8 mouse cellular contexts compared by ENCODE assay signal in the genomic region with DNA sequence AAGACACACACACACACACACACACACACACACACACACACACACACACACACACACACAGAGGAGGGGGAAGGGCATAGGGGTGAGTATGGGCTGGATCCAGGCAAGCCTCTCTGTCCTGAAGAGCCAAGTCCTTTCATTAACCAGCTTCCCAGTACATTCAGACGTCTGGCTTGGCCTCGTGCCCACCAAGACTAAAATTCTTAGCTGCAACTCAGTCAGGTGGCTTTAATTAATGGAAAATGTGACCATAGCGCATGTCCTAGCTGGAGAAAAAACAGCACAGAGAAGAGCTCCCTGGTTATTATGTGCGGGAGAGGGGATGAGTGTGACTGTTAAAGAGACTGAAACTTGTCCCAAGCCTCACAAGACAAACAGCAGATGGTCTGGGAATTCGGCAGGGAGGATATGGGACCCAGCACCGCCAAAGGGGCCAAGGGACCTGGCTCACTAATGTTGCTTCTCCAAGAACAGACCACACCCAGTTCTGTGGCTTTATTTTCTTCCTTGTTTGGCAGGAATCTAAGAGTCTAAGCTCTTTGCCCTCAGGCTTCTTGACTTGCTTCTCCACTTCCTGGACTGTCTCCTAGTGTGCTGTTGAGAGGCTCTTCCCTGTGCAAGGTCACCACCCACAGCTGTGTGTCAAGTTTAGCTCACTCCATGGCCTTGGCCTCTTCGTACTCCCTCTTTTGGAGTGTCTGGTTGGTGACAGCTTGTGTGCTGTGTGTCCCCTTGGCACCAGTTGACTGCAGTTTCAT. TPM values are rescaled to one million over a fixed set of nuclear protein-coding genes. Genes with fewer than 3 reads are reported as not detected.
DNase-seq lines count a peak whose midpoint lies in the region; ATAC-seq and TF ChIP-seq lines count a peak whose summit lies in the region.

No protein-coding gene starts in this region.

- no peaks in the 10 kb centered on the region for H3K36me3 ChIP-seq in embryonic facial prominence, embryonic 11.5 days (replicated peaks; ENCODE audit: control insufficient read depth, insufficient read depth, low read depth, low read length)
- no peaks in the 10 kb centered on the region for H3K36me3 ChIP-seq in heart, embryonic 13.5 days
- H3K36me3 ChIP-seq in kidney, postnatal 0 days (ENCODE audit: insufficient read depth, low read length) = no peaks in the 10 kb centered on the region
- no peaks in the 10 kb centered on the region for H3K36me3 ChIP-seq in megakaryocyte, embryonic 14.5 days (replicated peaks; ENCODE audit: low read length)

- no peak overlapping the region for H3K4me2 ChIP-seq in embryonic facial prominence, embryonic 11.5 days (ENCODE audit: low read depth, low read length)
- H3K4me2 ChIP-seq in heart, embryonic 13.5 days = no peak overlapping the region
- H3K4me2 ChIP-seq in kidney, postnatal 0 days (ENCODE audit: low read length) = 0 out of 2 replicates have a peak overlapping the region, but pooled peaks have one; percentile 1

- H3K9ac ChIP-seq in embryonic facial prominence, embryonic 11.5 days (replicated peaks; ENCODE audit: low read length) = no peak overlapping the region
- H3K9ac ChIP-seq in heart, embryonic 13.5 days = no peak overlapping the region
- no peak overlapping the region for H3K9ac ChIP-seq in kidney, postnatal 0 days (ENCODE audit: low read depth, low read length)

- H3K4me3 ChIP-seq in embryonic facial prominence, embryonic 11.5 days (ENCODE audit: low read depth, low read length) = no peak overlapping the region
- H3K4me3 ChIP-seq in heart, embryonic 13.5 days = no peak overlapping the region
- H3K4me3 ChIP-seq in kidney, postnatal 0 days (replicated peaks; ENCODE audit: low read depth, low read length) = no peak overlapping the region
- H3K4me3 ChIP-seq in megakaryocyte, embryonic 14.5 days (replicated peaks) = peak overlapping the region; percentile 34

- no peaks in the 10 kb centered on the region for H3K9me3 ChIP-seq in embryonic facial prominence, embryonic 11.5 days (replicated peaks; ENCODE audit: control insufficient read depth, low read length)
- no peaks in the 10 kb centered on the region for H3K9me3 ChIP-seq in heart, embryonic 13.5 days
- H3K9me3 ChIP-seq in kidney, postnatal 0 days (replicated peaks; ENCODE audit: low read length) = no peaks in the 10 kb centered on the region
- H3K9me3 ChIP-seq in megakaryocyte, embryonic 14.5 days = no peaks in the 10 kb centered on the region

- WGBS in embryonic facial prominence, embryonic 11.5 days = 40% methylated on average over 7 of the region's 7 CpGs
- 46% methylated on average over 7 of the region's 7 CpGs for WGBS in heart, embryonic 13.5 days
- WGBS in kidney, postnatal 0 days = 25% methylated on average over 7 of the region's 7 CpGs

- peak; percentile 75 for DNase-seq in retina, postnatal 1 day
- DNase-seq in retina, embryonic 14.5 days (ENCODE audit: low spot score) = no peak
- peak; percentile 74 for DNase-seq in embryonic facial prominence, embryonic 11.5 days (ENCODE audit: low spot score)
- peak; percentile 69 for DNase-seq in kidney, postnatal 0 days (ENCODE audit: low spot score)
- no peak for DNase-seq in thymus, postnatal 14 days

- ATAC-seq in embryonic facial prominence, embryonic 11.5 days (replicated peaks; ENCODE audit: insufficient number of reproducible peaks, low FRiP score, low TSS enrichment, low read depth) = peak; percentile 51
- ATAC-seq in heart, embryonic 13.5 days (ENCODE audit: extremely low read depth, insufficient number of reproducible peaks, low FRiP score, low TSS enrichment) = peak; percentile 21; the same call in 1 of the 2 replicates
- peak; percentile 91 for ATAC-seq in kidney, postnatal 0 days (replicated peaks; ENCODE audit: low FRiP score, low read depth)
- ATAC-seq in CD4-positive, CD25-positive, alpha-beta regulatory T cell, adult 4 months = no peak

- no peaks in the 10 kb centered on the region for H3K4me1 ChIP-seq in embryonic facial prominence, embryonic 11.5 days (ENCODE audit: control insufficient read depth, insufficient read depth, low read length)
- H3K4me1 ChIP-seq in heart, embryonic 13.5 days = peaks cover 39% of the 10 kb centered on the region
- peaks cover 23% of the 10 kb centered on the region for H3K4me1 ChIP-seq in kidney, postnatal 0 days (replicated peaks; ENCODE audit: insufficient read depth, low read length)
- peaks cover 30% of the 10 kb centered on the region for H3K4me1 ChIP-seq in megakaryocyte, embryonic 14.5 days

- TF ChIP-seq CTCF in kidney, postnatal 0 days (IDR thresholded peaks at IDR 0.05; ENCODE audit: low read depth) = no peak

- H3K27me3 ChIP-seq in embryonic facial prominence, embryonic 11.5 days (ENCODE audit: control insufficient read depth, insufficient read depth, low read length) = no peaks in the 10 kb centered on the region
- no peaks in the 10 kb centered on the region; the same call in none of the 2 replicates for H3K27me3 ChIP-seq in heart, embryonic 13.5 days (replicated peaks)
- no peaks in the 10 kb centered on the region for H3K27me3 ChIP-seq in kidney, postnatal 0 days (ENCODE audit: insufficient read depth, low read length)
- H3K27me3 ChIP-seq in megakaryocyte, embryonic 14.5 days (replicated peaks) = peaks cover 51% of the 10 kb centered on the region

- H3K27ac ChIP-seq in embryonic facial prominence, embryonic 11.5 days (replicated peaks; ENCODE audit: low read depth, low read length) = no peak overlapping the region
- H3K27ac ChIP-seq in heart, embryonic 13.5 days (replicated peaks) = peak overlapping the region; percentile 46
- peak overlapping the region; percentile 75 for H3K27ac ChIP-seq in kidney, postnatal 0 days

RNA-seq across cellular contexts. Expression of a gene that starts 9.1 kb away (rescaled TPM):
- 7.6 and 10.7 TPM in 2 replicates for polyA plus RNA-seq in embryonic facial prominence, embryonic 11.5 days (2014; fragmentation: Nextera tagmentation; extraction: Ambion mirVana)
- polyA plus RNA-seq in heart, embryonic 13.5 days (2015; fragmentation: Nextera tagmentation; extraction: Ambion mirVana) = 5.4 and 5.5 TPM in 2 replicates
- 8.8 and 9.1 TPM in 2 replicates for polyA plus RNA-seq in kidney, postnatal 0 days (2015; fragmentation: Nextera tagmentation; extraction: Ambion mirVana)
- 7.1 and 22.5 TPM in 2 replicates for polyA plus RNA-seq in megakaryocyte, embryonic 14.5 days (2012; ENCODE audit: insufficient read depth, low replicate concordance)
- 1 to 10 TPM; 5.9 to 6.8 TPM for polyA plus RNA-seq in CD4-positive, CD25-positive, alpha-beta regulatory T cell, adult 4 months (2017; shearing (Covaris generic))

RNA-seq across cellular contexts. Expression of a gene that starts 27.1 kb away (rescaled TPM):
- polyA plus RNA-seq in embryonic facial prominence, embryonic 11.5 days (2014; fragmentation: Nextera tagmentation; extraction: Ambion mirVana) = not detected in 2 replicates
- 0.08 and 0.32 TPM in 2 replicates for polyA plus RNA-seq in heart, embryonic 13.5 days (2015; fragmentation: Nextera tagmentation; extraction: Ambion mirVana)
- polyA plus RNA-seq in kidney, postnatal 0 days (2015; fragmentation: Nextera tagmentation; extraction: Ambion mirVana) = 0.38 and 0.69 TPM in 2 replicates
- polyA plus RNA-seq in megakaryocyte, embryonic 14.5 days (2012; ENCODE audit: insufficient read depth, low replicate concordance) = not detected in 2 replicates
- polyA plus RNA-seq in CD4-positive, CD25-positive, alpha-beta regulatory T cell, adult 4 months (2017; shearing (Covaris generic)) = not detected

RNA-seq across cellular contexts. Expression of a gene that starts 35.2 kb away (rescaled TPM):
- polyA plus RNA-seq in embryonic facial prominence, embryonic 11.5 days (2014; fragmentation: Nextera tagmentation; extraction: Ambion mirVana) = not detected in 2 replicates
- polyA plus RNA-seq in heart, embryonic 13.5 days (2015; fragmentation: Nextera tagmentation; extraction: Ambion mirVana) = 0.75 TPM in 1 of 2 replicates, not detected in the other
- polyA plus RNA-seq in kidney, postnatal 0 days (2015; fragmentation: Nextera tagmentation; extraction: Ambion mirVana) = 4.4 and 6.0 TPM in 2 replicates
- polyA plus RNA-seq in megakaryocyte, embryonic 14.5 days (2012; ENCODE audit: insufficient read depth, low replicate concordance) = 0.13 TPM in 1 of 2 replicates, not detected in the other
- not detected for polyA plus RNA-seq in CD4-positive, CD25-positive, alpha-beta regulatory T cell, adult 4 months (2017; shearing (Covaris generic))

RNA-seq across cellular contexts. Expression of a gene that starts 59.2 kb away (rescaled TPM):
- polyA plus RNA-seq in embryonic facial prominence, embryonic 11.5 days (2014; fragmentation: Nextera tagmentation; extraction: Ambion mirVana) = not detected in 2 replicates
- not detected in 2 replicates for polyA plus RNA-seq in heart, embryonic 13.5 days (2015; fragmentation: Nextera tagmentation; extraction: Ambion mirVana)
- polyA plus RNA-seq in kidney, postnatal 0 days (2015; fragmentation: Nextera tagmentation; extraction: Ambion mirVana) = not detected in 2 replicates
- not detected in 2 replicates for polyA plus RNA-seq in megakaryocyte, embryonic 14.5 days (2012; ENCODE audit: insufficient read depth, low replicate concordance)
- polyA plus RNA-seq in CD4-positive, CD25-positive, alpha-beta regulatory T cell, adult 4 months (2017; shearing (Covaris generic)) = not detected

Comparison
In these comparisons a context has a peak if more than half of its experiments do, and no peak if none do; other contexts are left out.
1. DNase-seq: peak in retina, postnatal 1 day (single experiment), embryonic facial prominence, embryonic 11.5 days (single experiment) and kidney, postnatal 0 days (single experiment); none in retina, embryonic 14.5 days (single experiment) and thymus, postnatal 14 days (single experiment).